8 mouse cellular contexts compared by ENCODE assay signal in genomic region chr5:115203735-115204561, GRCm38 (mm10). TPM values are rescaled to one million over a fixed set of nuclear protein-coding genes. Genes with fewer than 3 reads are reported as not detected.
A peak's percentile ranks its signal among the peaks of the same experiment; 100 is the strongest.
DNase-seq lines count a peak whose midpoint lies in the region; ATAC-seq and TF ChIP-seq lines count a peak whose summit lies in the region.

No protein-coding gene starts in this region.

- no peaks in the 10 kb centered on the region for H3K79me2 ChIP-seq in myocyte (ENCODE audit: control insufficient read depth, insufficient read depth)

- peak overlapping the region; percentile 75 for H3K4me2 ChIP-seq in heart, embryonic 14.5 days (ENCODE audit: low read length)
- H3K4me2 ChIP-seq in myocyte (ENCODE audit: low read depth) = peak overlapping the region; percentile 8

- peak overlapping the region; percentile 67 for H3K9ac ChIP-seq in heart, embryonic 14.5 days (ENCODE audit: low read length)

- ATAC-seq in cerebellum, adult (ENCODE audit: insufficient number of reproducible peaks, low FRiP score, low TSS enrichment) = peak; percentile 66; the same call in 1 of the 2 replicates
- no peak for ATAC-seq in heart, embryonic 14.5 days (ENCODE audit: insufficient number of reproducible peaks, insufficient read depth, low FRiP score, low read depth)

- no peak overlapping the region for H3K27ac ChIP-seq in heart, embryonic 14.5 days (replicated peaks in 1 of 2; ENCODE audit: control insufficient read depth in 1 of 2, insufficient read depth in 1 of 2, low read depth in 2 of 2, low read length in 2 of 2)
- peak overlapping the region; percentile 85 for H3K27ac ChIP-seq in limb, embryonic 10.5 days

- H3K4me1 ChIP-seq in heart, embryonic 14.5 days (ENCODE audit: control insufficient read depth in 2 of 2, insufficient read depth in 2 of 2, low read length in 2 of 2) = peaks cover 8 to 10% of the 10 kb centered on the region in 2 experiments
- peaks cover 24% of the 10 kb centered on the region for H3K4me1 ChIP-seq in limb, embryonic 10.5 days

- 19% methylated on average over 23 of the region's 23 CpGs for WGBS in heart, embryonic 14.5 days
- 17% methylated on average over 23 of the region's 23 CpGs for WGBS in limb, embryonic 10.5 days

- no peak for DNase-seq in cerebellum, adult 11 months
- peak; percentile 64 for DNase-seq in cerebellum, adult 9-10 months
- peak; percentile 50 for DNase-seq in limb, embryonic 10.5 days (ENCODE audit: low spot score)
- no peak for DNase-seq in spleen, postnatal 4 days (ENCODE audit: low spot score in 2 of 2)
- no peak for DNase-seq in right cerebral cortex, adult 18-20 months

- H3K36me3 ChIP-seq in heart, embryonic 14.5 days (ENCODE audit: control insufficient read depth, insufficient read depth, low read length) = no peaks in the 10 kb centered on the region
- no peaks in the 10 kb centered on the region for H3K36me3 ChIP-seq in limb, embryonic 10.5 days
- H3K36me3 ChIP-seq in myocyte (ENCODE audit: control insufficient read depth, insufficient read depth) = no peaks in the 10 kb centered on the region

- H3K4me3 ChIP-seq in heart, embryonic 14.5 days (ENCODE audit: control insufficient read depth in 1 of 2, insufficient read depth in 1 of 2, low read depth in 1 of 2, low read length in 2 of 2) = peak overlapping the region in 1 of 2 experiments; percentile 32; a peak in 2 of 4 replicates
- H3K4me3 ChIP-seq in limb, embryonic 10.5 days = peak overlapping the region; percentile 49
- no peak overlapping the region for H3K4me3 ChIP-seq in myocyte

- H3K9me3 ChIP-seq in heart, embryonic 14.5 days (ENCODE audit: control insufficient read depth, low read length) = no peaks in the 10 kb centered on the region
- H3K9me3 ChIP-seq in limb, embryonic 10.5 days (replicated peaks) = no peaks in the 10 kb centered on the region

- no peak for TF ChIP-seq POLR2A in myocyte (IDR thresholded peaks at IDR 0.05; ENCODE audit: insufficient read length, low read depth)

- peaks cover 14% of the 10 kb centered on the region for H3K27me3 ChIP-seq in heart, embryonic 14.5 days (ENCODE audit: control insufficient read depth, insufficient read depth, low read length)
- H3K27me3 ChIP-seq in limb, embryonic 10.5 days (ENCODE audit: low read depth, poor library complexity, severe bottlenecking) = peaks cover 26% of the 10 kb centered on the region
- H3K27me3 ChIP-seq in myocyte (ENCODE audit: control insufficient read depth, insufficient read depth, insufficient read length) = no peaks in the 10 kb centered on the region

- no peak overlapping the region for H3ac ChIP-seq in myocyte (ENCODE audit: control insufficient read depth, insufficient read length)

TF ChIP-seq in myocyte, 11 proteins besides CTCF, POLR2A, EP300 and RAD21:
- no peak for TF ChIP-seq CEBPB (IDR thresholded peaks at IDR 0.05; ENCODE audit: insufficient read depth, poor library complexity, severe bottlenecking)
- no peak for TF ChIP-seq REST (IDR thresholded peaks at IDR 0.05; ENCODE audit: insufficient read depth, insufficient read length)
- TF ChIP-seq MYOD1 (IDR thresholded peaks at IDR 0.05; ENCODE audit: control insufficient read depth in 1 of 3, insufficient read length in 2 of 3, low read depth in 2 of 3) = no peak
- no peak for TF ChIP-seq E2F4 (IDR thresholded peaks at IDR 0.05; ENCODE audit: insufficient read depth)
- no peak for TF ChIP-seq MYOG (IDR thresholded peaks at IDR 0.05; ENCODE audit: control insufficient read depth in 1 of 3, insufficient read depth in 1 of 3, insufficient read length in 2 of 3, low read depth in 2 of 3)
- TF ChIP-seq TCF12 (IDR thresholded peaks at IDR 0.05; ENCODE audit: insufficient read depth, poor library complexity, severe bottlenecking) = no peak
- TF ChIP-seq USF1 (IDR thresholded peaks at IDR 0.05; ENCODE audit: low read depth) = no peak
- TF ChIP-seq MAX (IDR thresholded peaks at IDR 0.05; ENCODE audit: low read depth) = no peak
- TF ChIP-seq TCF3 (IDR thresholded peaks at IDR 0.05; ENCODE audit: insufficient read length, low read depth) = no peak
- no peak for TF ChIP-seq POLR2AphosphoS2 (IDR thresholded peaks at IDR 0.05; ENCODE audit: insufficient read length, low read depth)
- no peak for TF ChIP-seq SRF (IDR thresholded peaks at IDR 0.05; ENCODE audit: control insufficient read depth, insufficient read length, low read depth)

RNA-seq across cellular contexts. Expression of gene Cabp1, which starts 9.8 kb away (rescaled TPM):
- 0.77 and 0.98 TPM in 2 replicates for polyA plus RNA-seq in heart, embryonic 14.5 days (2014; fragmentation: Nextera tagmentation; extraction: Ambion mirVana)
- polyA plus RNA-seq in limb, embryonic 10.5 days (2016; fragmentation: Nextera tagmentation; extraction: Ambion mirVana) = 1.9 and 2.6 TPM in 2 replicates
- polyA plus RNA-seq in myocyte (2012; fragmentation: generic; extraction: Trizol) = 3.1 TPM

RNA-seq across cellular contexts. Expression of gene Pop5, which starts 31.7 kb away (rescaled TPM):
- 62.8 and 66.7 TPM in 2 replicates for polyA plus RNA-seq in heart, embryonic 14.5 days (2014; fragmentation: Nextera tagmentation; extraction: Ambion mirVana)
- polyA plus RNA-seq in limb, embryonic 10.5 days (2016; fragmentation: Nextera tagmentation; extraction: Ambion mirVana) = 130 and 157 TPM in 2 replicates
- polyA plus RNA-seq in myocyte (2012; fragmentation: generic; extraction: Trizol) = 82.3 TPM

RNA-seq across cellular contexts. Expression of gene Mlec, which starts 46.0 kb away (rescaled TPM):
- 53.6 and 57.8 TPM in 2 replicates for polyA plus RNA-seq in heart, embryonic 14.5 days (2014; fragmentation: Nextera tagmentation; extraction: Ambion mirVana)
- 92.0 and 94.3 TPM in 2 replicates for polyA plus RNA-seq in limb, embryonic 10.5 days (2016; fragmentation: Nextera tagmentation; extraction: Ambion mirVana)
- polyA plus RNA-seq in myocyte (2012; fragmentation: generic; extraction: Trizol) = 112 TPM

Comparison
In these comparisons a context has a peak if more than half of its experiments do, and no peak if none do; other contexts are left out.
1. DNase-seq: peak in cerebellum, adult 9-10 months (single experiment) and limb, embryonic 10.5 days (single experiment); none in cerebellum, adult 11 months (single experiment), spleen, postnatal 4 days (0 of 2) and right cerebral cortex, adult 18-20 months (single experiment).